Mouse (Mus musculus) spleen, postnatal 36 days (tissue): ENCODE results near the gene Tbx6.

ENCODE experiments used
- DNase-seq, 2 experiments: peaks; one replicate each; pipeline ENCODE4 v3.0.0; 2022; ENCODE audit warnings: low spot score in 2 of 2, mixed read lengths in 1 of 2

The Tbx6 gene

DNA sequence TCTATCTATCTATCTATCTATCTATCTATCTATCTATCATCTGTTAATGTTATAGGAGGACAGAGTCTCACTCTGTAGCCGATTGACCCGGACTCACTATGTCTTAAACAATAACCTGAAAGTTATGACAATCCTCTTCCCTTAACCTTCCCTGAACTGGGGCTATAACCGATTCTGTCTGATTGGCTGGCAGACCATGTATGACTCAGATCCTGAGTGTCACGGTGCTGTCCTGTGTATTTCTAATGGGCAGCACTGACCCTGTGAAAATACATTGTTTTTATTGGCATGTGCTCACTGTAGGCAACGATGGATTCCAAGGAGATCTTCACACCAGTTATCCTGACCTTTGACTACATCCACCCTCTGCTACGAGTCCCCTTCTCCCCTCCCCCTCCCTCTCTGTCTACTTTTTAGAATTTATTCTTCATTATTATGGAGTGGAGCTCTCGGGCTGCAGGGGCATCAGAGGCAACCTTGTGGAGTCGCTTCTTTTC, 34.5 kb downstream of the Tbx6 start:
- DNase-seq: no peak

DNA sequence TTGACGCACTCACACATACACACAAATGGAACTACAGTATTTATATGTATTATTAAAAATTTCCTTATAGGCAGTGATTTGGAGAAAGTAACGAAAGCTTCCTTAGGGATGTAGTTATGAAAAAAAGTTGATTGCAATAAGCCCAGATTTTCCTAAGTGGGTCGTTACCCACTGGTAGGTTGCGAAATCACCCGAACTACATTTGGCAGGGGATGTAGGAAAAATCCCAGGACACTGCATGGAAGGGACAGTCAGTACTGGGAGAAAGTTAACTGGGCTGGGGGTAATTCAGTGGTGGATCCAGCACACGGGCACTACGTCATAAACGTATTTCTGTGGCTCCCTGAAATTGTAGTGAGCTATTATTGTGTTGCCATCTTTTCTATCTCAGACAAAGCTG, 35.2 kb downstream of the Tbx6 start:
- DNase-seq: no peak

DNA sequence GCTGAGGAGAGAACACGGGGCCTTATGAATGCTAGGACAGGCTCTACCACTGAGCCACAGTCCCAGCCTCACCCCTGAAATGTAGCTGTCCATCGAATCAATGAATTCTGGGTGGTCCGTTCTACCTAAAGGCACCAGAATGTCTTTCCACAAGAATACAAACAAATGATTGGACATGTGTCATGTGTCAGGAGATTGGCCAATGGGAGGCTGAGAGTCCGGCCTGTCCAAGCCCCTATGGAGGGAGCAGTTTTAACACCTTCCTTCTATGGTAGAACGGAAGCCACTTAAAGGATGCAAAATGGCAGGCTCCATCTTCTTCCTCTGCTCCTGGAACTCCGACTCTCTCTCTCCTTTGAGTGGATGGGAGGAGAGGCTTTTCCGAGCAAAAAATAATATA, 36.3 kb downstream of the Tbx6 start:
- no peak for DNase-seq

DNA sequence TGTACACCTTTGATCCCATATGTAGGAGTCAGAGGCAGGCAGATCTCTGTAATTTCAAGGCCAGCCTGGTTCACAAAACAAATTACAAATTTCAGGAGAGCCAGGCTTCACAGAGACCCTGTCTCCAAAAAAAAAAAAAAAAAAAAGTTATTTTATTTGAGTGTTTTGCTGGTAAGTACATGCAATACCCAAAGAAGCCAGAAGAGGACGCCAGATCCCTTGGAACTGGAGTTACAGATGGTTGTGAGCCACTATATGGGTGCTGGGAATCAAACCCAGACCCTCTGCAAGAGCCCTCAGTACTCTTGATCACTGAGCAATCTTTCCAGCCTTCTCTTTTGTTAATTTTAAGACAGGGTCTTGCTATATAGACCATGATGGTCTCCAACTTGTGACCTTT, 37.5 kb downstream of the Tbx6 start:
- DNase-seq: no peak

DNA sequence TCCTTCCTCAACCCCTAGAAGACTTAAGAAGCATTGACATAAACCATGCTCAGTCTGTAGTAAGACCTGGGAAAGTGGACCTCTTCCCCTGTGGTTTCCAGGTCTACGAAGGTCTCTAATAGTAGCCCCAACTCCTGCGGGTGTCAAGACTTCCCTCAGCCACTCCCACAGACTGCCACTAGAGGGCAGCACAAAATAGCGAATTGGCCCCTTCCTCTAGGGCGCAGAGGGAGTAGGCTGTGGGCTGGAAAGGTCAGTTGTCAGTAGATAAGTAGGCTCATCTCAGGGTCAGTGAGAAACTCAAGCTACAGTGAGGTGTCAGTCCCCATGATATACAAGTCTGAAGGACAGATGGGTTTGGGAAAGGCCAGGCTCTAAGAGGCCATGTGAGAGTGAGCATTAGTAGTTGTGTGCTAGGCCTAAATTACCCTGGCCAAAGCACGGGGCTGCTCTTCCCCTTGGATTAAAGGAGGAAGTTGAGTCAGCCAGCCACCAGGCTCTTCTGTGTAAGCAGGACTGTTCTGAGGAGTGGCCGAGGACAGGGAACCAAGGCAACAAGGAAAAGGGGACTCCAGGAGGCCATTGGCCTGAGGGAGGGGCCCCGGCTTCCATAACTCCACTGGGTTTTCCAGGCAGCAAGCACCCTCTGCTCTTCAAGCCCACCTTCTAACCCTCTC, 40.7 kb downstream of the Tbx6 start:
- peak; percentile 65 to 66 for DNase-seq

DNA sequence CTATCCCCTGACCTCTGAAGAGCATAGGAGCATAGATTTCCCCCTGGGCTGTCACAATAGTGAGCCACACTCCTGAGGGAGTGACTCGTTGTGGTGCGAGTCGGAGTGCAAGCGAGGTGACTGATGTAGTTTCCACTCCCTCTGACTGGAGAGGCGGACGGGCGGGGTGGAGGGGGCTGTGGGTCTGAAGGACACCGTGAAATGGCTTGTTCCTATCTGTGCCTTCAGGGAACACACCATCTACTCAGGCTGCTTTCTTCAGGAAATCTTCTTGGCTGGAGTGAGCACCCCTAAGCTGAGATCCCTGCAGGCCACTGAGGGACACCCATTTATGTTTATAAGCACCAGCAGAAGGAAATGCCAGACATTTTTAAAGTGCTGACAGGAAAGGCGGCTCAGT, 41.5 kb downstream of the Tbx6 start:
- no peak for DNase-seq

DNA sequence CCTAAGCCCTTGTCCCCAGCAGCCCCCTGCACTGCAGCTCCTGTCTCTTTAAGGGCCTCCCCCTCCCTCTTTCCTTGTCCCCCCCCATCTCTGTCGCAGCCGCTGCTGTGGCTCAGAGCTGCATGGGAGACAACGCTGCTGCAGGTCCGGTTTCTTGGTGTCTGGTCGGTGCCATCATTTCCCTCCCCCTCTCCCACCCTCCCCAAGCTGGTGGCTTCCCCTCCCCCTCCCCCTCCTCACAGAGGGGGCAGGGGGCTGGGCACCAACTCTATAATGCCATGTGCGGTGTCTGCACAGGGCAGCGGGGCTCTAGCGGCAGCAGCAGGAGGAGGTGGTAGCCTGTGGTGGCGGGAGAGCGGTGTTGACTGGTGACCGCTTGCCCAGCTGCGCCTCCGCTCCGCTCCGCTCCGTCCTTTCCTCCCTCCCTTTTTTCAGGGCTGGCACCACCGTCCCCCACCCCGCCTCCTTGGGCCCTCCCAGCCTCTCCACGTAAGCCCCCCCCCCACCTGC, 42.0 kb downstream of the Tbx6 start:
- no peak for DNase-seq

DNA sequence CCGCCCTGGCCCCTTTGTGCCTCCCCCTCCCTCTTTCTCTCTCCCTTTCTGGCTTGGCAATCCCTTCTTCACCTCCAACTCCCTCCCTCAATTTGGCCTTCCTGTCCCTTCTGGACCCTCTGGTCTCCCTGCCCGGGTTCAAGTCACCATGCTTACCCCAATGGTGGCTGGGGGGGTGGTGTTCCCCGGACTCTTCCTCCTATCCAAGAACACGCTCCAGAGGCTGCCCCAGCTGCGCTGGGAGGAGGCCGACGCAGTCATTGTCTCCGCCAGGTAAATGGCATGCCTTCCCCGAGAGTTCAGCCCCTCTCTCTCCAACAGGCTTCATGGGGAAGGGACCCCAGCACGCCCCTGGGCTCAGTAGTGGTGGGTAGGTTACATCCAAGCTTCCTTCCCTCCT, 42.7 kb downstream of the Tbx6 start:
- DNase-seq: no peak

DNA sequence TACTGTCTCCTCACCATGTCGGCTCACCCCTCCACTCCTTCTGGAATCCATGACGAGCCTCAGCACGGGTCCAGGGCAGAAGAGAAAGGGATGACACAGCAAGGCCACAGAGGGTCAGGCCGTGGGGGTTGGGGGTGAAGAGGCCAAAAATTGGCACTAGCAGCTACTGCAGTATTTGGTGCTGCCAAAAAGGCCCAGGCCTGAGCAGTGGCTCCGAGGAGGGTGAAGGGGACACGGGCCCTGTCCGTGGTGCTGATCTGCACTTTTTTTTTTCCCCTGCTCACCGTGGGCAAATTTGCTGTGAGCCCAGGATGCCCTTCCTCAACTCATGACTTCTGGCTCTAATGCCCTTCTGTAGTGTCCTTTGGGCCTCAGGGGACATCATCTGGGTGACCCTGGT, 44.1 kb downstream of the Tbx6 start:
- DNase-seq: no peak

DNA sequence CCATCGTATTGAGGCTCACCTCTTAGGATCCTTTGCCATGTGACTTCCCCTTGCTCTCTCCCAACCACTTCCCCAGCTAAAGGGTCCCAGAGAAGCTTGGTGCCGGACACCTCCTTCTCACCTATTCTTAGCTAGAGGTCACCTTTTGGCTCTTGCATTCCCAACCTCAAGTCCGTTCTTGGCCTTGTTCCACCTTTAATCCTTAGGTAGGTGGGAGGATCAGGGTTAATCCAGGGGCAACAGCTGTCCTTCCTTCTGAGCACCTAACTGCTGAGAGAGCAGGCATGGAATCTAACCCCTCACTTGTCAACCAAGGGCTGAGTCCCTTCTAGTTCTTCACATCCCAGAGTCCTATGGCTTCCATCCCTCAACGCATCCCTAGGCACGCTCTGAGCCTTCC, 44.7 kb downstream of the Tbx6 start:
- DNase-seq: no peak

DNA sequence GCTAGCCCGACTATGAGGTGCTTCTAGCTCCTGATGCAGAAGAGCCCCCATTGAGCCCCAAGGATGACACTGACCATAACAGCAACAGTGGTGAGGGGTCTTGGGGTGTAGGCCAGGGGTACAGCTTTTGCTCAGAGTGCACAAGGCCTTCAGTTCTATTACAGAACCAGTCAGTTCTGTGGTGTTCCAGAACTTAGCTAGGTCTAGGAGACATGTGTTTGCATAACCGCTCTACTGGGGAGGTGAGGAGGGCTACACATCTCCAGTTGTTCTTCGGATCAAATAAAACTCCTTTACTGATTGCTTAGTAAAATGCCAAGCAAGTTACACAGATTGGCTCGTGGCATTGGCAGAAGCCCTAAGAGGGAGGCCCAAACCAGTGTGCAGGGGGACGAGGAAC, 50.3 kb downstream of the Tbx6 start, which contains the start of gene 4930451I11Rik:
TSS of gene 4930451I11Rik (minus strand) at position 101 of the 400 bp plus-strand sequence.
- DNase-seq: no peak

DNA sequence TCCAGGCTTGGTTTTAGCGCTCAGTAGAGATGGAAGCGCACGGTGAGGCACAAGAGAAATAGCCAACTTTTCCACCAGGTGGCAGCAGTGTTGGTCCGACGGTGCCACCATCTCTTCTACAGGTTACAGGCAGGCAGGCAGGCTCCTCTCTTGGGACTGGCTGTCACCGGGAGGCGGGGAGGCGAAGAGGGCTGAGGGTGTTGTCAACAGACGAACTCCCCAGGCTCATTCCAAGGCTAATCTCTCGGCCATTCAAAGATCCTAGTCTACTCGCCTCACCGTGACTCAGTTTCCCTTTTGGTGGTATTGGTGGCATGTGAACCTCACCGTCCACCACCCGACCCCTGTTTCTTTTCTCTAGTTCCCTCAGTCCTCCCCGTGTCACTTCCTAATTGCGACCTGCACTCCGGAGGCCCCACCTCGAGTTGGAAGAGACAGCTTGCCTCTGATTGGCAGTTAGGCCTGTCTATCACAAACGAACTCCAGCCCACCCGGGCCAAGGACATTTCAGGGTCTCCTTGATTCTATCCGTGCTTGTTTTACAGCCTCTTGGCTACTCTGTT, 50.8 kb downstream of the Tbx6 start:
- peak; percentile 71 to 76 for DNase-seq

DNA sequence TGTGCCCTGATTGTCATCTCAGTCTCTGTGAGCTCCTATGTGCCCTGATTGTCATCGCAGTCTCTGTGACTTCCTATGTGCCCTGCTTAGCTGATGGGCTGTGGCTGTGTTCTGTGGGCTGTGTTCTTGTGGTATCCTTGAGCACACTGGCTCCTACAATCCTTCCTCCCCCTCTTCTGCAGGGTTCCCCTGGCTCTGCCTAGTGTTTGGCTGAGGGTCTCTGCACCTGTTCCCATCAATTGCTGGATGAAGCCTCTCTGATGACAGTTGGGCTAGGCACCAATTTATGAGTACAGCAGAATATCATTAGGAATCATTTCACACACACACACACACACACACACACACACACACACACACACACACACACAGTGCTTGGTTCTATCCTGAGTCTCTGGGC, 52.0 kb downstream of the Tbx6 start:
- no peak for DNase-seq
